Mouse (Mus musculus) adrenal gland, postnatal 25 days (tissue): ENCODE data around the gene Dlx1. TPM values are rescaled to one million over a fixed set of nuclear protein-coding genes. Genes with fewer than 3 reads are reported as not detected.
A peak's percentile ranks its signal among the peaks of the same experiment; 100 is the strongest.

ENCODE experiments used
- DNase-seq: peaks from one replicate; pipeline ENCODE4 v3.0.0; 2021; ENCODE audit warnings: mixed read lengths
- total RNA-seq: library from RNA; stranded (reverse); gene quantifications from 2 replicates; pipeline ENCODE4 v1.2.3, GENCODE M21; 2021

Gene Dlx1
- total RNA-seq, 1 experiment from 2014 or later, result 0.52 TPM

GRCm38 (mm10) chr2:71528714-71529510, 999 bp downstream of the Dlx1 start:
- no peak for DNase-seq

DNA sequence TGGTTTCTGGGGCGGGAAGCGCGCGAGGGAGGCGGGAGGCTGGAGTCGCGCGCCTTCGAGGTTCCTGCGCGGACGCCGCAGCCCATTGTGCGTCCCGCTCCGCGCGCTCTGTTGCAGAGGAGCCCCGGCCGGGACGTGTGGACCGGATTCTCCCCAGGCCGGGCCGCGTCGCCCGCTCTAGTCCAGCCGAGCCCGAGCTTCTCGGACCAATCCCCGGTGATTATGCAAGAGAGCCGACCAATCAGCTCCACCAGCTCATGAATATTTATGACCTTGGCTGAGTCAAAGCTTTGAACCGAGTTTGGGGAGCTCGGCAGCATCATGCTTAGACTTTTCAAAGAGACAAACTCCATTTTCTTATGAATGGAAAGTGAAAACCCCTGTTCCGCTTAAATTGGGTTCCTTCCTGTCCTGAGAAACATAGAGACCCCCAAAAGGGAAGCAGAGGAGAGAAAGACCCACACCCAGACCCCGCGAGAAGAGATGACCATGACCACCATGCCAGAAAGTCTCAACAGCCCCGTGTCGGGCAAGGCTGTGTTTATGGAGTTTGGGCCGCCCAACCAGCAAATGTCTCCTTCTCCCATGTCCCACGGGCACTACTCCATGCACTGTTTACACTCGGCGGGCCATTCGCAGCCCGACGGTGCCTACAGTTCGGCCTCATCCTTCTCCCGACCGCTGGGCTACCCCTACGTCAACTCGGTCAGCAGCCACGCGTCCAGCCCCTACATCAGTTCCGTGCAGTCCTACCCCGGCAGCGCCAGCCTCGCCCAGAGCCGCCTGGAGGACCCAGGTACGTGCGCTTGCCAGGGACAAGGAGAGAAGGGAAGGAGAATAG, 1.8 kb downstream of the Dlx1 start:
- DNase-seq, result peak; percentile 81

DNA sequence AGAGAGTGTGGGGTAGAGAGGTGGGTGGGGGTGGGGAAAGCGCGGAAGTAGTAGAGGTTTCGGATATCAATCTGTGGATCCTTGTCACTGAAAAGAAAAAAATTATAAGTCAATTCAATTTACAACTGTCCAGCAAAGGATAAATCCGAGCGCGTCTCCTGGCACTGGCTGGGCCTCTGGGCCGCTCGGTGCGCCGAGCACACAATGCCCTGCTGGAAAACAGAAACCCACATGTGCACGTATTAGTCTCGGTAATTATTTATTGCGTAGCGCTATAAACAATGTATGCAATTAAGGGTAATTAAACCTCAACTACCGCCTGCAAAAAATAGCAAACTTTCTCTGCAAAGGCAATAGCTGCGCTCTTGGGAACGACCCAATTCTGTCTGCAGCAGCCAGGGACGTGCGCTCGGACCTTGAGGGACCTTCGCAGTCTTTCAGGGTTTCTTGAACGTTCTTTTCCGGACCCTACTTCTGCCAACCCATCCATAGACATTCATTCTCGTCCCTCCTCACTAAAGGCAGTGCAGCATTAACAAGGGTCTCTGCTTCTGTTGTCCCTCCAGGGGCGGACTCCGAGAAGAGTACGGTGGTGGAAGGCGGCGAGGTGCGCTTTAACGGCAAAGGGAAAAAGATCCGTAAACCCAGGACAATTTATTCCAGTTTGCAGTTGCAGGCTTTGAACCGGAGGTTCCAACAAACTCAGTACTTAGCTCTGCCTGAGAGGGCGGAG, 2.6 kb downstream of the Dlx1 start:
- DNase-seq, result no peak

GRCm38 (mm10) chr2:71531124-71531590, 3.2 kb downstream of the Dlx1 start:
- no peak for DNase-seq

GRCm38 (mm10) chr2:71531990-71532970, 4.4 kb downstream of the Dlx1 start:
- no peak for DNase-seq

DNA sequence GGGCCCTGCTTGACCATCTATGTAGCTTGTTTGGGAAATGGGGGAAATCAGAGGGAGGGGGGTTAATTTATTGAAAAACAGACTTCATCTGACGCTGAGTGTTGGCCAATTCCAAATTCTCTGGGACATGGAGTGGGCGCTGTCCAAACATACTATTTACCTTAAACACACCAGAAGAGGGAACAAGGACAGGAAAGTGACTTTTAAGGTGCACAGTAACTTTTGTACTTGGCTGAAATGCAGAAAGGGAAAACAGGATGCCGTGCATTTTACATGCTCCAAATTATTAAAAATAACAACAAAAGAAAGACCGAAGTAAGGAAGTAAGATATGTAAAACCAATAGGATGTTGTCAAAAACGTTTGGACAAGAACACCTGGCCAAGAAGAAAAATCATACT, 5.2 kb downstream of the Dlx1 start:
- no peak for DNase-seq

- DNase-seq, result no peak
These were observed 6.5 kb downstream of the Dlx1 start for GRCm38 (mm10) chr2:71534242-71535052.

GRCm38 (mm10) chr2:71540611-71541417, 12.9 kb downstream of the Dlx1 start:
- no peak for DNase-seq

DNA sequence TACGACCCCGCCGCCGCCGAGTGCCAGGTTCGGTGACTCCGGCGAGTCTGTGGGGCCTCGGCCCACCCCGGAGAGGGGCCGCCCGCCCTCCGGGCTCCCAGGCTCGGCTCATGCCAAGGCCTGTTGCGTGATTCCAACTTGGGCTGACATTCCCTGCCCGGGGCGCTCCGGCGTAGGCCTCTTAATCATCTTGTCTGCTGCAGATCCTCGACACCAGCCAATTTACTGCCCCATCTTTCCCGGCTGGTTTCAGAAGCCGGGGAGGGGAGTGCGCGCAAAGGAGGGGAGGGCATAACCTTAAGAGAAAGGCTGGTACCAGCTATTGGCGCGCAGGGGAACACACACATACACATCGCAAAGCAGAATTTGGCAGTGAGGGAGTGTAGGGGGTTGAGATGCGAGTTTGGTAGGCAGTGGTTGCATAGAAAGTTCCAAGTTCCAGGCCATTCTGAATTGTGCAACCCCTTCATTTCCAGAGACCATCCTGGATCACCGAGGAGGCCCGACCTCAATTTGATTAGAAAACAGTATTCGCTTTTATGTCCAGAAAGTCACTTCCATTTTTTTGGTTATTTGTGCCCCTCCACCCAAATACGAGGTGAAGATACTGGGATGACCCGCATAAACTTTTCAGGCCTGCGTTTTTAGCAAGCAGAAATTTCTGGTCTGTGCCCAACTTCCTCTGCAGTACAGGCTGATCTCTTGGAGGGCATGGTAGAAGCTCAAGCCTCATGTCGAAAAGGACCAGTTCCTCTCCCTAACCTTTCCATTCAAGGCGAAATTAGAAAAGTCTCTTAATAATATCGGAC, 13.7 kb downstream of the Dlx1 start:
- no peak for DNase-seq

DNA sequence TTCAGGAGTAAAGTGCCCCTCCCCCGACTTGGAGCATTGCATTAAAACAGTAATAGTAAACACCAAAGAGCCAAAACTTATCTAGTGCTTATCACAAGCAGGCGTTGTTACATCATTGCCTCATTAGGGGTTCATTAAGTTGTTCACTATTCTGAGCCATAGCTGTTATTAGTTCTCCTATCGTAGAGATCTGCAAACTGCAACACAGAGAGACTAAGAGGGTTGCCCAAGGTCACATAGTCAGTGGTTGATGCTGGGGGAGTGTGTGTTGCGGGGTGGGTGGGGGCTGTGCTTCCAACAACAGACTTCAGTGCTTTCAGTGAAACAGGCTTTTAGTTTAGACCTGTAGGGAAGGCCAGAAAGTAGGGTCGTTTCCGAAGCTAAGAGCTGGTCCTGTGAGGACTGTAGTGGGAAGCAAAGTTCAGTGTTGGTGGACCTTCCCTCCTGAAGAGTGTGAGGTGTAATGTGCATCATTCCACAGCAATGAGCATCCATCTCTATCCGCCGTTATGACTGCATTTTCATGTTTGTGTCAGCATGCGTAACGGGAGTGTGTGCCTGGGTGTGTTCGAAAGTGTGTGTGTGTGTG, 14.4 kb downstream of the Dlx1 start:
- DNase-seq, result no peak

- peak; percentile 64 for DNase-seq
These were observed 14.9 kb downstream of the Dlx1 start for GRCm38 (mm10) chr2:71542816-71543301.

- no peak for DNase-seq
These were observed 15.6 kb downstream of the Dlx1 start for GRCm38 (mm10) chr2:71543531-71543930.

DNA sequence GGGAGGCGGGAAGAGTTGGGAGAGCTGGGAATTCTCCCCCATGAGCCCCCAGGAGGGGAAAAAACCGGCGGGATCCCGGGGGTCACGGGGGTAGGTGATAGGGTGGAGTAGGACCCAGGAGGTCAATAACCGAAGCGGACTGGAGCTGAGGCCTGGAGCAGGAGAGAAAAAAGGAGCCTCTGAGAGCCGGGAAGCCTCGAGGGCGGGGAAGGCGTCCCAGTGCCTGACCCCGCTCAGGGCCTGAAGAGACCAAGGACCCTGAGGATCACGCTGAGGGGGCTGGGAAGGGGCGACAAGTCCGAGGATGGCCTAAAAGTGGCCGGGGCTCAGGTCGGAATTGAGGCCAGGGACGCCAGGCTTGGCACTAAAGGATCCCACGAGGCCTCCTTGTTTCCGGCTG, 16.0 kb downstream of the Dlx1 start:
- DNase-seq, result no peak

- no peak for DNase-seq
These were observed 16.7 kb downstream of the Dlx1 start for GRCm38 (mm10) chr2:71544391-71545285.

GRCm38 (mm10) chr2:71545401-71545881, 17.5 kb downstream of the Dlx1 start:
- no peak for DNase-seq

DNA sequence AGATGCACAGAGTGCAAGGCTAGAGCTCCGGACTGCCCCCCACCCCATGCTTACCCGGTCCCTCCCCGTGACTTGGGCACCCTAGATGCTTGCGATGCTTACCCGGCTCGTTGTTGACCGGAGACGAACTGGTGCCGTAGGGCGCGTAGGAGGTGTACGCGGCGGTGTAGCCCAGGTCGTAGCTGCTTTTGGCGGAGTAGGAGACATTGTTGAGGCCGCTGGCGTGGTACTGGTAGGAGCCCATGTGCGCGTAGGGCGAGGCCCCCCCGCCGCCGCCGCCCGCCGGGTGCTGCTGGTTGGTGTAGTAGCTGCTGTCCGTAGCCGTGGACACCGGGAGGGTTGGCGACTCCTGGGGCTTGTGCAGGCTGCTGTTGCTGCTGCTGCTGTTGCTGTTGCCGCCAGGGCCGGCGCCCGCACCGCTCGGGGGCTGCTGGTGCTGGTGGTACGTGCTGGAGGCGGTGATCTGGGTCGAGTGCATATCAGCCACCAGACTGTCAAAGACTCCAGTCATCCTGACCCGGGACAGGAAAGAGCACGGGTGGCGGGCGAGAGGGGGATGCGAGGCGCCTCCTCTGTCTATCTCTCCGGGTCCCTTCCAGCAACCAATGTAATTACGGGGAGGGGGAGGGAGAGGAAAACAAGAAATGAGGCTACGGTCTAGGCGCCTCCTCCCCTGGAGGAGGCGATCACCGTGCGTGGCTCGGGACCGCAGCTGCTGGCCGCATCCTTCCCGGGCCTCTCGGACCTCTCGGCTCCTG, 18.1 kb downstream of the Dlx1 start:
- no peak for DNase-seq
